Mouse (Mus musculus): ENCODE data around the gene Nfatc4.

Gene Nfatc4

GRCm38 (mm10) chr14:55824001-55824480, 1.1 kb downstream of the Nfatc4 start:
- no peak for DNase-seq

DNA sequence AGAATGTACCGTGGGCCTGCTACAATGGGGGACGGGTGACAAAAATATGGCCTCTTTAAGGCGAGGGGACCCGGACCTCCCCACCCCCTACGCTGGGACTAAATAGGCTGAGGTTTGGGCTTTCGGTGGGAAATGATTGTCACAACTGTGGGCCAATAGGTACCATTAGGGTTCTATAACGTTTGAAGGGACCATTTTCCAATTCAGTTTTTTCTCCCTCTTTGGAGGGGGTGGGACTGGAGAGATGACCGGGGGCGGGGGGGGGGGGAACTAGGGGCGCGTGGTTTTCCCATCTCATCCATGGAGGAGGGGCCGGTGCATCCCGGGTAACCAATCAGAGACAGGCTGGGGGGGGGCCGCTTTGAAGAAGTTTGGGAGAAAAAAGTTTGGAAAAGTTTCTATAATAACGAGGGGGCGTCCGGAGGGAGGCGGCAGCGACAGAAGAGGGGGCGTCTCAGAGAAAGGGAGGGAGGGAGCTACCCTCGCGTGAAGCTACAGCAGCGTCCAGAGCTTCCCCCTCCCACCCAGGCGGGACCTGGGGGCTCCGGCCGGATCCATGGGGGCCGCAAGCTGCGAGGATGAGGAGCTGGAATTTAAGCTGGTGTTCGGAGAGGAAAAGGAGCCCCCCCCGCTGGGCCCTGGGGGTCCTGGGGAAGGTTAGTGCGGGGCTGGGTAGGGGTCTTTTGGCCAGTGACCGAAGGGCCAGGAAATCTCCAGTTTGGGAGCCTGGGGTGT, 1.7 kb downstream of the Nfatc4 start:
- no peak for DNase-seq

DNA sequence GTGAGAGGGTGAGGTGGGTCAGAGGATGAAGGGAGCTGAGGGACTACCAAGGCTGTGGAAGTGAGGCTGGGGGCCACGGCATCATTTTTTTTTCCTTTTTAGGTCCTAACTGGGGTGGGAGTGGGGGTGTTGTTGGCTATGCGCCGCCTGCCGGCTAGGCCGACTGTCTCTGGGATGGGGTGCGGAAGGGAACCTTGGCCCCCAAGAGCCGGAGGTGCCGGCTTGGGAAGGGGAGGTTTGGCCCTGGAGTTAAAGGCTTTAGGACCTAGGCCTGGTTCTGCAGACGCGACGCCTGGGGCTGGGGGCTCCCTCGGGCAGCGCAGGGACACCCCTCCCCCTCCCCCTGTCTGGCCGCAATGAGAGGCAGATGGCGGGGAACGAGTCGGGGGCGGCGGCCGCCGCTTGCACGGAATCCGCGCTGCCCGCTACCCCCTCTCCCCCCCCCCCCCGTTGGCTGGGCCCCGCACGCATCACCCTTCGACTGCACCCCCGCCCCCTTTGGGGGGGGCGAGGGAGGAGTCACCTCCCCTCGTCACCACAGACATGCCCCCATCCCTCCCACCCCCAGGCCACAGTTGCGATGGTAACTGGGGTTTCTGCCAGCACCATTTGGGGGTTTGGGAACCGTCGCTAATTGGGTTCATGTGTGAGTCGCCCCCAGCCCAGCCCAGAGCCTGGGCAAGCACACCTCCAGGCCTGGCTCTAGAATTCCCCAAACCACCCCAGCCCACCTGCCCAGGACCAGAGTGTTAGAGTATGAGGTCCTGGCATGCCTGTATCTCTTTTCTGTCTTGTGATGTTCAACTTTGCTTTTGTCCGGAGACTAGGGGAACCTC, 2.5 kb downstream of the Nfatc4 start:
- DNase-seq = no peak

DNA sequence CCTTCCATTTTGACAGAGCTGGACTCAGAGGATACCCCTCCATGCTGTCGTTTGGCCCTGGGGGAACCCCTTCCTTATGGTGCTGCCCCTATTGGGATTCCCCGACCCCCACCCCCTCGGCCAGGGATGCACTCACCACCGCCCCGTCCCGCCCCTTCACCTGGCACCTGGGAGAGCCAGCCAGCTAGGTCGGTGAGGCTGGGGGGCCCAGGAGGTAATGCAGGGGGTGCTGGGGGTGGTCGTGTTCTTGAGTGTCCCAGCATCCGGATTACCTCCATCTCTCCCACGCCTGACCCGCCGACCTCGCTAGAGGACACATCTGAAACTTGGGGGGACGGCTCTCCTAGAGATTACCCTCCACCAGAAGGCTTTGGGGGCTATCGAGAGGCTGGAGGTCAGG, 3.2 kb downstream of the Nfatc4 start:
- no peak for DNase-seq

DNA sequence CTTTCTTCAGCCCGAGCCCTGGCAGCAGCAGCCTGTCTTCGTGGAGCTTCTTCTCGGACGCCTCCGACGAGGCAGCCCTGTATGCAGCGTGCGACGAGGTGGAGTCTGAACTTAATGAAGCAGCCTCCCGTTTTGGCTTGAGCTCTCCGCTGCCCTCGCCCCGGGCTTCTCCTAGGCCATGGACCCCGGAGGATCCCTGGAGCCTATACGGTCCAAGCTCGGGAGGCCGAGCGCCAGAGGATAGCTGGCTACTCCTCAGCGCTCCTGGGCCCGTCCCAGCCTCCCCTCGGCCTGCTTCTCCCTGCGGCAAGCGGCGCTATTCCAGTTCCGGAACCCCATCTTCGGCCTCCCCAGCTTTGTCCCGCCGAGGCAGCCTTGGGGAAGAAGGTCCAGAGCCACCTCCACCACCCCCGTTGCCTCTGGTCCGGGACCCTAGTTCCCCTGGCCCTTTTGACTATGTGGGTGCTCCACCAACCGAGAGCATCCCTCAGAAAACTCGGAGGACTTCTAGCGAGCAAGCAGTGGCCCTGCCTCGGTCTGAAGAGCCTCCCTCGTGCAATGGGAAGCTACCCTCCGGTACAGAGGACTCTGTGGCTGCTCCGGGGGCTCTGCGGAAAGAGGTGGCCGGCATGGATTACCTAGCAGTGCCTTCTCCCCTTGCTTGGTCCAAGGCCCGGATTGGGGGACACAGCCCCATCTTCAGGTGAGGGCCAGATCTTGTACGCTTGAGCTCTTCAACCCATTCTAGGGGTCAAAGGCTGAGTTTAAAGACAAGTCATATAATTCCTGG, 3.8 kb downstream of the Nfatc4 start:
- DNase-seq = peak in 1 of 2 experiments; percentile 22

DNA sequence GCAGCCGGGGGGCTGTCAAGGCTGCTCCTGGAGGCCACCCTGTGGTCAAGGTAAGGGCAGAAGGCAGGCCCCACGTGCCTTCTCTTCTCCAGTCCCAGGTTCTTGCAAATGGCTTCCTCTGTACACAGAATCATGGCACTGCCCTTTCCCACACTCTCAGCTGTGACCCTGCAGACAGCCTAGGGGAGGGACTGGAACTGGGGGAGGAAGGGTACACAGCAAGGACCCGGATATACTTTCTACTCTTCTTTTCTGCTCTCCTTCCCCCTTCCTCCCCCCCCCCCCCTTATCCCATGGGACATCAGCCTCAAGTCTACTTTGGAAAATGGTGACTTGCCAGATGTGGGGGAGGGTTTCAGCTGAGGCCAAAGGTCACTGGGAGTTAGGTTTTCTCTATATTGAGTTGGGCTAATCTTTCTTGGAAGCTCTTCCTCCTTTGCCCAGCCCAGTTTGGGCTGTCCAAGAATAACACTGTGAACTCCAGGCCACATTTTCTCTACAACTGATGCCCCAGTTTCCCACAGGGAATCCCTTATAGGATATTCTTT, 5.8 kb downstream of the Nfatc4 start:
- no peak for DNase-seq

GRCm38 (mm10) chr14:55829854-55830253, 6.9 kb downstream of the Nfatc4 start:
- no peak for DNase-seq

- no peak for DNase-seq
Measured at GRCm38 (mm10) chr14:55830331-55830730, 7.4 kb downstream of the Nfatc4 start.

GRCm38 (mm10) chr14:55833126-55833525, 10.2 kb downstream of the Nfatc4 start:
- DNase-seq = no peak

DNA sequence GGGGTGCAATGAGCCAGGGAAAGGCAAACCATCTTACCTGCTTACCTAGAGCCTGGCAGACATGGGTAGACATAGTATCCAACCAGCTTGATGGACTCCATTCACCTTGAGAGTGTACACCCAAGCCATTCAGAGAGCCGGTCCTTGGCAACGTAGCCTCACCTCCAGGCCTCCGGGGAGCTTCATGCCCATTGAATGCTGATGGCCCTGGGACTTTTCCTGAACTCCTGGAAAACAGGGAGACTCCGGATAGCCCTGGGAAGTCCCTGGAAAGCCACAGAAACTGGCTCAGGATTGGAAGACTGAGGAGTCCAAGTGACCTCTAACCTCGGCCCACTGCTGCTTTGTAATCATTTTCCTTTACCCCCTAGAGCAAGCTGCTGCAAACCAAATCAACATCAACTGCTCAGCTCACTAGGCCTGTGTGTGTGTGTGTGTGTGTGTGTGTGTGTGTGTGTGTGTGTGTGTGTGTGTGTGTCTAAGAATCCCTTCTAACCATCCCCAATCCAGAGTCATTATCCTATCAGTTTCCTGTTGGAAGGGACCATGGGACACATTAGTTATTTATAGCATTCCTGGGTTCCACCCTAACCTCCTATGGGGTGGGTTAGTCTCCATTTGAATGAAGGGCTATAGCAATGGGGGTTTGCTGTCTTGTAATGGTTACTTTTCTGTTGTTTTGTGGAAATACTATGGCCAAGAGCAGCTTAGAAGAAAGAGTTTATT, 12.0 kb downstream of the Nfatc4 start:
- DNase-seq = no peak

DNA sequence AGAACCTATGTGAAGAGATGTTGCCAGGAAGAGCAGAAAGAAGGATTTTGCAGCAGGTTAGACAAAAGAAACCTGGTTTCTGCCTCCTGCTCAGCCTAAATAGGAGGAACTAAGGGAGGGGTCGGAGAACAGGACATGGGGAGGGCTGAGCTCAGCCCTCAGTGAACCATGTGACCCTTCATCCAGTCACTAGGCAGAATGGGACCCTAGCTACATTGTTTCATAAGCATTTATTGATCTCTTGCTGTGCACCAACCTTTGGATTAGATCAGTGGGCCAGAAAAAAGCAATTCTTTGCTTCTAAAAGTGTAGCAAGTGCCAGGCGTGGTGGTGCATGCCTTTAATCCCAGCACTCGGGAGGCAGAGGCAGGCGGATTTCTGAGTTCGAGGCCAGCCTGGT, 15.4 kb downstream of the Nfatc4 start:
- DNase-seq = no peak

DNA sequence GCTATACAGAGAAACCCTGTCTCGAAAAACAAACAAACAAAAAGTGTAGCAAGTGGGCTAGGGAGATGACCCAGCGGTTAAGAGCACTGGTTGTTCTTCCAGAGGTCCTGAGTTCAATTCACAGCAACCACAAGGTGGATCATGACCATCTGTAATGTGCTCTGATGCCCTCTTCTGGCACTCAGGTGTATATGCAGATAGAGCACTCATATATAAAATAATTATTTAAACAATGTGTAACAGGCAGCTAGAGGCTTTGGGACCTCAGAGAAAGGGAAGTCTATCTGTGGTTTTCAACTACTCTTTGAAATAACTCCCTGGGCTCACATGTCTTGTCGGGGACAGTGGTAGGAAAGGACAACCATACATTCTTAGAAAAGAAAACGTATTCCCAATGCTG, 15.8 kb downstream of the Nfatc4 start:
- DNase-seq = no peak

- DNase-seq = no peak
Measured at GRCm38 (mm10) chr14:55840853-55841366, 18.0 kb downstream of the Nfatc4 start.

DNA sequence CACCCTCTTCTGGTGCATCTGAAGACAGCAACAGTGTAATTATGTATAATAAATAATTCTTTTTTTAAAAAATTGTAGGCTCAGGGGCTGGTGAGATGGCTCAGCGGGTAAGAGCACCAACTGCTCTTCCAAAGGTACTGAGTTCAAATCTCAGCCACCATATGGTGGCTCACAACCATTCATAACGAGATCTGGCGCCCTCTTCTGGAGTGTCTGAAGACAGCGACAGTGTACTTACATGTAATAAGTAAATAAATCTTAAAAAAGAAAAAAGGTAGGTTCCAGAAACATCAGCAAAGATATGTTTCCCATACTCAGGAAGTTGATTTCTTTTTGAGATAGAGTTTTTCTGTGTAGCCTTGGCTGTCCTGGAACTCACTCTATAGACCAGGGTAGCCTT, 19.9 kb downstream of the Nfatc4 start:
- DNase-seq = no peak

- no peak for DNase-seq
Measured at GRCm38 (mm10) chr14:55845506-55846294, 22.8 kb downstream of the Nfatc4 start.

DNA sequence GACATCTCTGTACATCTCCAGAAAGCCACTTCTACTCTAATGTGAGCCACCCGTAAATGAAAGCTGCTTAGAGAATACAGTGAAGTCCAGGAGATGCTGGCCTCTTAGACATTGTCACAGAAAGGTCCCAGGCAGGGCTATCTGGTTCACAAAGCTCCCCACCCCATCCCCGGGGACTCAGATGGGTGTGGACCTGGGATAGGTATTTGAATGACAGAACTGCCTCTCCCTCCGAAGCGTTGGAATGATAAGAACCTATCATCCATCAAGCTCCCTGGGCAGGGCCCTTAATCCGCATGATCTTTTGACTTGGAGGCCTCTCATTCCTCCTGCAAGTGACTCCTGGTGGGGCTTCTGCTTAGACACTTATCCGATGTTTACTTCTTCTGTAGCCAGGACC, 27.9 kb downstream of the Nfatc4 start:
- DNase-seq = no peak

DNA sequence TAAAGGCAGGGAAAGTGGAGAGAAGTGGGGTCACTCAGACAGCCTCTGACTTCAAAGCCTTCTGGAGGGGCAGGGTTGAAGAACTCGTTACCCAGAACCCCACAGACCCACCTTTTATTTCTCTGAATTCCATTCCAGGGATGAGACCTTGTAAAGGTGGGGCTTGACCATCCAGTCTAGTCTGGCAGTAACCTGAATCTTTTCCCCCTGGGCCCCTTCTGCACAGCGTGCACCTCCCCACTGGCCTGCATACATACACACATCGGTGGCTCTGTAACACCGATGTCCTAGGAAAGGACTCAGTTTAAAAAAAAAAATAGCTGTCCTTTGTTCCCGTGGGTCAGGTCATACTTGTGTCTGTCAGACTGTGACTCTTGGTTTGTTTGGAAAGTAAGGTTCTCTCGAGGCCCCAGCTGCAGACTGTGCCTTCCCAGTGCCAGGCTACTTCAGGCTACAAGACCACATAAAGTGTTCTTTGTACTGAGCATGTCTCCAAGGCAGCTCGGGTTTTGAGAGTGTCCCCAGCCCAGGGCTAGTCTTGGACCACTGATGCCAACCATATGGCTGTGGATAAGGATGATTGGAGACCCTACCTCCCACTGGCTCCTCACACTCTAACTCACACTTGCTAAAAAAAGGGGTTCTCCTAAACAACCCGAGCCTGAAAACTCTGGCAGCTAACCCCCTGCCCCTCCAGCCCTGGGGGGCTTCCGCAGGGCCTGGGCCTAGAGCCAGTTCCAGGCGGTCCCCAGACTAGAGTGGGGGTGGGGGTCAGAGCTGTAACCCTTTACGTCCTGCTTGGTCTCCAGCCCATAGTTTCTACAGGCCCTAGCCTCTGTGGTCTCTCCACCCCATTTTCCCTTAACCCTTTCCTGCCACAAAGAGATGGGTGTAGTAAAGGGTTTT, 30.0 kb downstream of the Nfatc4 start:
- no peak for DNase-seq

DNA sequence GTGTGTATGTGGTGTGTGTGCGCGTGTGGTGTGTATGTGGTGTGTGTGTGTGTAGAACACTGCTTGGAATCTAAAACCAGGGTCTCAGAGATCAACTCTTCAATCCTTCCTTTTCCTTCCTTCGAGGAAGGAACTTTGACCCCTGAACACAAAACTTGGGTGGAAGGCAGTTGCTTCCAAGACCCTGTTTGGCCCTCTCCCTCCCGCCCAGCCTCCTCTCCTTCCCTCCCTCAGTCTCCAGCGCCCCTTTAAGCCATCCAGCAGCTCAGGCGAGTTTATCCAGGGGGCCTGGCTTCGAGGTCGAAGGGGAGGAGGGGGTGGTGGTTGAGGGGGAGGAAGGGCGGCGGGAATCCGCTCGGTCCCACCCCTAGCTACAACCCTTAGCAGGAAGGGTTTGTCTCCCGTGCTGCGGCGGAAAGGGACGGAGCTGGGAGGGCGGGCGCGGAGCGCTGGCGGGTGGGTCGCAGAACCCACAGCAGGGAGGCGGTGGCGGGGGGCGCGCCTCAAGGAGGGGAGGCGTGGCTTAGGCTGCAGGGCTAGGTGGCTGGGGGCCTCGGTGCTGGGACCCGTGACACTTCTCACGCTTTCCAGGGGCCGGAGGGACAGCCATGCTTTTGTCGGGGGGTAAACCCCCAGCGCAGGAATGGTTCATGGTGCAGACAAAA, 30.8 kb downstream of the Nfatc4 start, which contains the start of gene Nynrin:
Nynrin (plus strand) TSS at position 390 of the 665 bp plus-strand sequence.
- DNase-seq = peak in 1 of 2 experiments; percentile 14

- no peak for DNase-seq
Measured at GRCm38 (mm10) chr14:55854406-55855100, 31.6 kb downstream of the Nfatc4 start.

Data from cerebellum, adult 18-20 months (tissue).